Mouse (Mus musculus) embryo, embryonic 11.5 days (tissue): ENCODE data around the gene Rgl1.

Experiments used
- DNase-seq: peaks from one replicate; pipeline ENCODE4 v3.0.0-alpha.2; 2012; ENCODE audit warnings: low read depth, low spot score

Rgl1 gene

GRCm38 (mm10) chr1:152615987-152616776 lies 150.0 kb downstream of the Rgl1 start:
- no peak for DNase-seq

- DNase-seq: no peak
Observed at GRCm38 (mm10) chr1:152614743-152615380, 151.3 kb downstream of the Rgl1 start.

GRCm38 (mm10) chr1:152613158-152613857 lies 152.8 kb downstream of the Rgl1 start:
- DNase-seq: no peak

- DNase-seq: no peak
Observed at GRCm38 (mm10) chr1:152612535-152613157, 153.5 kb downstream of the Rgl1 start.

GRCm38 (mm10) chr1:152609547-152609946 lies 156.6 kb downstream of the Rgl1 start:
- no peak for DNase-seq

GRCm38 (mm10) chr1:152609006-152609405 lies 157.1 kb downstream of the Rgl1 start:
- no peak for DNase-seq

- DNase-seq: no peak
Observed at GRCm38 (mm10) chr1:152607765-152608164, 158.4 kb downstream of the Rgl1 start.

- DNase-seq: no peak
Observed at GRCm38 (mm10) chr1:152606727-152607126, 159.4 kb downstream of the Rgl1 start.

- DNase-seq: no peak
Observed at GRCm38 (mm10) chr1:152605895-152606625, 160.1 kb downstream of the Rgl1 start.

- no peak for DNase-seq
Observed at GRCm38 (mm10) chr1:152604147-152604546, 162.0 kb downstream of the Rgl1 start.

GRCm38 (mm10) chr1:152603628-152604027 lies 162.5 kb downstream of the Rgl1 start:
- DNase-seq: no peak

- DNase-seq: no peak
Observed at GRCm38 (mm10) chr1:152600494-152600893, 165.7 kb downstream of the Rgl1 start.

- DNase-seq: no peak
Observed at GRCm38 (mm10) chr1:152599347-152599746, 166.8 kb downstream of the Rgl1 start.

GRCm38 (mm10) chr1:152594690-152595089 lies 171.5 kb downstream of the Rgl1 start:
- DNase-seq: no peak

GRCm38 (mm10) chr1:152593831-152594549 lies 172.2 kb downstream of the Rgl1 start:
- DNase-seq: no peak

- no peak for DNase-seq
Observed at GRCm38 (mm10) chr1:152593382-152593781, 172.8 kb downstream of the Rgl1 start.

GRCm38 (mm10) chr1:152592609-152593008 lies 173.5 kb downstream of the Rgl1 start:
- DNase-seq: no peak

GRCm38 (mm10) chr1:152591746-152592498 lies 174.2 kb downstream of the Rgl1 start:
- DNase-seq: no peak

- no peak for DNase-seq
Observed at GRCm38 (mm10) chr1:152590321-152590720, 175.8 kb downstream of the Rgl1 start.
